Mouse (Mus musculus) CH12.LX (cell line): ENCODE results near the gene Cyp20a1.
A peak's percentile ranks its signal among the peaks of the same experiment; 100 is the strongest.

Experiments
- CTCF ChIP-seq, 2 experiments: IDR thresholded peaks in 1 of 2; conservative IDR thresholded peaks in 1 of 2; 2 replicates each; pipeline ENCODE4 v1.5.1; 2011 to 2012; ENCODE audit warnings: low read depth in 2 of 2, low read length in 2 of 2, improper control_type of control experiment in 1 of 2, inconsistent platforms in 1 of 2, mild to moderate bottlenecking in 1 of 2, moderate library complexity in 1 of 2
- EP300 ChIP-seq: IDR thresholded peaks from 2 replicates; pipeline ENCODE4 v1.6.1; 2011; ENCODE audit warnings: low read length, improper control_type of control experiment
- HCFC1 ChIP-seq: IDR thresholded peaks from 2 replicates; pipeline ENCODE4 v1.6.1; 2012; ENCODE audit warnings: low read depth, mild to moderate bottlenecking, inconsistent platforms, low read length, improper control_type of control experiment
- MXI1 ChIP-seq: IDR thresholded peaks from 2 replicates; pipeline ENCODE4 v1.6.1; 2011; ENCODE audit warnings: mild to moderate bottlenecking, low read depth, low read length, improper control_type of control experiment
- SMC3 ChIP-seq: IDR thresholded peaks from 2 replicates; pipeline ENCODE4 v1.6.1; 2011; ENCODE audit warnings: low read depth, low read length, improper control_type of control experiment
- USF1 ChIP-seq: IDR thresholded peaks from 2 replicates; pipeline ENCODE4 v1.6.1; 2014; ENCODE audit warnings: low read depth, mild to moderate bottlenecking, inconsistent platforms, low read length, improper control_type of control experiment

DNA sequence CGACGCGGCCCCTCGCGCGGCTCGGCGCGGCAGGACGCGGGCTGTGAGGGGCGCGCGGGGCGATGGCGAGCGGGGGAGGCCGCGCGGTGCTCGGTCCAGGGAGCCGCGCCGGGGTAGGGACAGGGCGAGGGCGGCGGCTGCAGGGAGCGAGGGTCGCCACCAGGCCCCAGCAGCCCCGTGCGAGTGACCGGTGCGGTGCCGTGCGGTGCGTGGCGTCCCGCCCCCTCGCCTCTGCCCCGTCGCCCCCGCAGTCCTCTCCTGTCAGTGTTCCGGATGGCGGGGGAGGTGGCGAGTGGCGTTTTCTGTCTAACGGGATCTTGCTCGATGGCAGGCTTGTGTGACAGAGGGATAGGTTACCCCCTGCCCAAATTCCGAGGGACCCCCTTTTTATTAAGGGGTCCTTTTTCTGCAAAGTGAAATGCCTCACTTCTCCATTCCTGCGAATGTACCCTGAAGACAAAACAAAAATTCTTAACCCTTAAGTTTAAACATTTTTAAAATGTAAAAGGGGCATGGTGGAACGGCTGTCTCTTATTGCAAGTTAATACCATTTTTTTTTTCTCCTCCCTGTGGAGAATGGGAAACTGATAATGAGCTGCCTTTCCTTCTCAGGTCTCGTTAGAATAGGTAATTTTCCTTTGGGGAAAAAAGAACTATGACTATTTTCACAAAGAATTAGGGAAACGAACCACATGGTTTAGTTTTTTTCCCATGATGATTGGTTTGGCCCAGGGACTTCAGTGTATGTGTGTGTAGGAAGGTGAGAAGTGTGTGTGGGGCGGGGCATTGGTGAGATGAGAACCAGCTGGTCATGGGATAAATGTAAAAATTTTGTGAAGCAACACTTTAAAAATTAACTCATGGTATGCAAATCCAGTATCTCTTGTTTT, 67.0 kb downstream of the Cyp20a1 start:
- no peak for TF ChIP-seq USF1
- no peak for TF ChIP-seq CTCF (conservative IDR thresholded peaks at IDR 0.05 in 1 of 2, IDR thresholded peaks at IDR 0.05 in 1 of 2; ENCODE audit: low read depth in 2 of 2, low read length in 2 of 2)
- no peak for TF ChIP-seq HCFC1
- peak; percentile 59; the same call in 1 of the 2 replicates for TF ChIP-seq MXI1
- no peak for TF ChIP-seq EP300
- no peak for TF ChIP-seq SMC3
